Comparison of ENCODE assay signal across 23 mouse cellular contexts in the genomic region with DNA sequence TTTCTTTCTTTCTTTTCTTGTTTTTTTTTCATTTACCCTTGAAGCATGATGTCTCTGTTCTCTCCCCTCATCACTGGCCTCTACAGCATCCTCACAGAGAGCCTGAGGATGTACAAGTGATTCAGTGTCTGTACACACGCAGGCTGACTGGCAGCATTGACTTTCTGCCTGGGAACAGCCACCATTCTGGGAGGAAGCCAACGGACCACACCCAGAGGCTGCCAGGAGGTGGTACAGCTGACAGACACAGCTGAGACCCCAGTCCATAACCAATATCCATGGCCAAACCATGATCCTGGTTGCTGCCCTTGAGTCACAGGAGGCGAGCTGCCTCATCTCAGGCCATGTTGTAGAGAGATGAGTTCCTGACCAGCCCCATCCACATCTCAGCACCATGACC.
"Had no signal": no experiment of that assay in that cellular context is flagged by ENCODE, and none has a peak within 500 bp of the region (broad histone marks: within the 10 kb centered on the region; RNA-seq: fewer than 3 reads in every experiment).

No protein-coding gene starts in this region.

- H3K9me3 ChIP-seq: hindbrain, embryonic 15.5 days; limb, embryonic 10.5 days had no signal

- H3K4me2 ChIP-seq: heart, embryonic 12.5 days; hindbrain, embryonic 12.5 days; hindbrain, embryonic 15.5 days; limb, embryonic 12.5 days; liver, embryonic 11.5 days had no signal

- H3K27me3 ChIP-seq: heart, embryonic 12.5 days; hindbrain, embryonic 12.5 days; hindbrain, embryonic 15.5 days; limb, embryonic 12.5 days had no signal

- H3K36me3 ChIP-seq: heart, embryonic 10.5 days; heart, embryonic 12.5 days; hindbrain, embryonic 10.5 days; hindbrain, embryonic 12.5 days; hindbrain, embryonic 15.5 days; limb, embryonic 10.5 days; limb, embryonic 12.5 days had no signal

- H3K4me1 ChIP-seq: heart, embryonic 10.5 days; heart, embryonic 12.5 days; hindbrain, embryonic 12.5 days; hindbrain, embryonic 15.5 days; limb, embryonic 10.5 days; limb, embryonic 12.5 days had no signal

- H3K9ac ChIP-seq: heart, embryonic 12.5 days; hindbrain, embryonic 12.5 days; hindbrain, embryonic 15.5 days; limb, embryonic 12.5 days had no signal

- H3K4me3 ChIP-seq: gastrocnemius, adult 2 months; heart, embryonic 10.5 days; heart, embryonic 12.5 days; hindbrain, embryonic 10.5 days; hindbrain, embryonic 12.5 days; hindbrain, embryonic 15.5 days; layer of hippocampus, adult 2 months; limb, embryonic 10.5 days; limb, embryonic 12.5 days had no signal

- DNase-seq: gastrocnemius, adult 2 months; gastrocnemius, postnatal 10 days; gastrocnemius, postnatal 25 days; heart, adult 18-20 months; heart, postnatal 10 days; heart, postnatal 4 days; kidney, adult 18-20 months; kidney, adult 8-10 months; kidney, postnatal 10 days; kidney, postnatal 25 days; kidney, postnatal 4 days; liver had no signal

- H3K27ac ChIP-seq: gastrocnemius, adult 2 months; heart, embryonic 10.5 days; hindbrain, embryonic 10.5 days; hindbrain, embryonic 12.5 days; hindbrain, embryonic 15.5 days; layer of hippocampus, adult 2 months; limb, embryonic 10.5 days; limb, embryonic 12.5 days had no signal

- ATAC-seq: inflammation-experienced regulatory T-cells, adult 6 months; intestine, embryonic 16.5 days had no signal
